Mouse (Mus musculus) kidney, embryonic 14.5 days (tissue): ENCODE data around the gene Cldnd2. TPM values are rescaled to one million over a fixed set of nuclear protein-coding genes. Genes with fewer than 3 reads are reported as not detected.

ENCODE experiments used
- ATAC-seq: fragments of 200-750 bp; cut with Nextera tagmentation; 2 replicates; pipeline ENCODE4 v1.8.0; 2017; ENCODE audit warnings: moderate number of reproducible peaks, mild to moderate bottlenecking, moderate TSS enrichment, moderate library complexity; ENCODE audit not compliant: low FRiP score, low TSS enrichment
- H3K27ac ChIP-seq: fragments of 300-500 bp; sonication (generic); 2 replicates; pipeline ENCODE4 v1.5.1; 2014; ENCODE audit warnings: low read depth, mild to moderate bottlenecking, low read length, moderate library complexity, mixed read lengths
- H3K27me3 ChIP-seq: fragments of 300-500 bp; sonication (generic); 2 replicates; pipeline ENCODE4 v1.6.1; 2014; ENCODE audit warnings: mild to moderate bottlenecking, low read length; ENCODE audit not compliant: control insufficient read depth, insufficient read depth
- H3K36me3 ChIP-seq: fragments of 300-500 bp; sonication (generic); 2 replicates; pipeline ENCODE4 v1.6.1; 2014; ENCODE audit warnings: low read length, mixed read lengths; ENCODE audit not compliant: control insufficient read depth, insufficient read depth
- H3K4me1 ChIP-seq: fragments of 300-500 bp; sonication (generic); 2 replicates; pipeline ENCODE4 v1.6.1; 2014; ENCODE audit warnings: low read length, mixed read lengths; ENCODE audit not compliant: control insufficient read depth, insufficient read depth
- H3K4me2 ChIP-seq: fragments of 300-500 bp; sonication (generic); replicated peaks from 2 replicates; pipeline ENCODE4 v1.6.1; 2014; ENCODE audit warnings: low read depth, mild to moderate bottlenecking, low read length
- H3K4me3 ChIP-seq: fragments of 300-500 bp; sonication (generic); 2 replicates; pipeline ENCODE4 v1.5.1; 2014; ENCODE audit warnings: mild to moderate bottlenecking, low read length
- H3K9ac ChIP-seq: fragments of 300-500 bp; sonication (generic); 2 replicates; pipeline ENCODE4 v1.6.1; 2014; ENCODE audit warnings: low read depth, mild to moderate bottlenecking, low read length, moderate library complexity
- H3K9me3 ChIP-seq: fragments of 300-500 bp; sonication (generic); 2 replicates; pipeline ENCODE4 v1.6.1; 2016; ENCODE audit warnings: low read length; ENCODE audit not compliant: control insufficient read depth
- WGBS: fragments of 180-500 bp; shearing (Covaris S2); extraction: QIAGEN DNeasy Blood & Tissue Kit; methylation state at CpG from one replicate; pipeline ENCODE4 v1.1.7; 2014; 5-methylcytosine and 5-hydroxymethylcytosine counted together
- polyA plus RNA-seq: library from polyadenylated mRNA; unstranded; fragments of >200 nt; fragmentation: Nextera tagmentation; extraction: Ambion mirVana; gene quantifications from 2 replicates; pipeline ENCODE4 v1.2.1, GENCODE M21; 2014

Gene Cldnd2
- polyA plus RNA-seq, 1 experiment from 2014 or later = not detected

DNA sequence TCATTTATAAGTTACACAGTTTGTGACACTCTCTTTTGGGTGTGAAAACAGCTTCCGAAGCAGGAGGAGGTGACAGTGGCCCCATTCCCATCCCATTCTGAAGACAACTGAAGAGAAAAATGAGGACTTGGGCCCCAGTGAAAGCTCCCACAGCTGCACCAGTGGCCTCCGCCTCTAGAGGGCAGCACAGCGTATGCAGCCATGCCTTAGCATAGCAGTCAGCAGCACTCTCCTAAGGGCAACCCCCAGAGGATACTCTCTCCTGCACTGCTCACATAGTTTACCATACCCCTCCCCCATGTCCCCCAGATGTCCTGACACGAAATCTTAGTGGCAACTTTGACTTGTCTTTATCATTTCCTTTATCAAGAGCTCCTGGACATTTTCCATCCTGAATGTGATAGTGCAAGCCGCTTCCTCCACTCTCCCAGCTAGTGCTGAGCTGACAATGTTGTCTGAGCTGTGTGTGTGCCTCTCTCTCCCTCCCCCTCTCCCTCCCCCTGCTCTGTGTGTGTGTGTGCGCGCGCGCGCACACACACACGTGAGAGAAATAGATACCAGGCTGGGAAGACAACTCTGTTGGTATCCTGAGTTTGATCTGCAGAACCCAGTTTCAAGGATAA lies 17.5 kb upstream of the Cldnd2 start:
- Histone ChIP-seq H3K27ac (no peak overlapping the region), H3K9me3 (no peaks in the 10 kb centered on the region), H3K4me3 (no peak overlapping the region), H3K9ac (no peak overlapping the region), H3K27me3 (no peaks in the 10 kb centered on the region), H3K36me3 (no peaks in the 10 kb centered on the region), H3K4me1 (no peaks in the 10 kb centered on the region), H3K4me2 (peak overlapping the region; percentile 17; the same call in 1 of the 2 replicates)
- ATAC-seq = peak; percentile 94
- WGBS = 18% methylated on average over 11 of the region's 11 CpGs

GRCm38 (mm10) chr7:43423991-43424625 lies 16.5 kb upstream of the Cldnd2 start:
- 61% methylated on average over 3 of the region's 3 CpGs for WGBS

GRCm38 (mm10) chr7:43427406-43427805 lies 13.2 kb upstream of the Cldnd2 start, which contains the start of gene Lim2:
Gene Lim2, plus strand, starts transcription at chr7:43427670.
- no peak within 1 kb of the TSS for H3K4me2 ChIP-seq
- no peak within 1 kb of the TSS for H3K27ac ChIP-seq
- WGBS = 88% methylated on average over 8 of the region's 8 CpGs
- no peak within 1 kb of the TSS for H3K4me3 ChIP-seq
- H3K36me3 ChIP-seq = no peaks in the 10 kb centered on the region
- H3K9ac ChIP-seq = no peak within 1 kb of the TSS
- H3K9me3 ChIP-seq = no peaks in the 10 kb centered on the region
- H3K27me3 ChIP-seq = no peaks in the 10 kb centered on the region
- no peaks in the 10 kb centered on the region for H3K4me1 ChIP-seq
- no peak for ATAC-seq

More at GRCm38 (mm10) chr7:43423991-43424625, 16.5 kb upstream of the Cldnd2 start:
- Histone ChIP-seq H3K36me3 (no peaks in the 10 kb centered on the region), H3K27ac (no peak overlapping the region), H3K4me2 (no peak overlapping the region), H3K4me1 (no peaks in the 10 kb centered on the region), H3K9me3 (no peaks in the 10 kb centered on the region), H3K4me3 (no peak overlapping the region), H3K9ac (no peak overlapping the region), H3K27me3 (no peaks in the 10 kb centered on the region)
- ATAC-seq = no peak

GRCm38 (mm10) chr7:43429500-43429899 lies 11.1 kb upstream of the Cldnd2 start:
- 61% methylated on average over 4 of the region's 4 CpGs for WGBS
- no peak overlapping the region for H3K4me2 ChIP-seq
- ATAC-seq = no peak
- no peak overlapping the region for H3K27ac ChIP-seq
- no peak overlapping the region for H3K9ac ChIP-seq
- no peak overlapping the region for H3K4me3 ChIP-seq
- H3K9me3 ChIP-seq = no peaks in the 10 kb centered on the region
- H3K27me3 ChIP-seq = no peaks in the 10 kb centered on the region
- no peaks in the 10 kb centered on the region for H3K36me3 ChIP-seq
- H3K4me1 ChIP-seq = no peaks in the 10 kb centered on the region

DNA sequence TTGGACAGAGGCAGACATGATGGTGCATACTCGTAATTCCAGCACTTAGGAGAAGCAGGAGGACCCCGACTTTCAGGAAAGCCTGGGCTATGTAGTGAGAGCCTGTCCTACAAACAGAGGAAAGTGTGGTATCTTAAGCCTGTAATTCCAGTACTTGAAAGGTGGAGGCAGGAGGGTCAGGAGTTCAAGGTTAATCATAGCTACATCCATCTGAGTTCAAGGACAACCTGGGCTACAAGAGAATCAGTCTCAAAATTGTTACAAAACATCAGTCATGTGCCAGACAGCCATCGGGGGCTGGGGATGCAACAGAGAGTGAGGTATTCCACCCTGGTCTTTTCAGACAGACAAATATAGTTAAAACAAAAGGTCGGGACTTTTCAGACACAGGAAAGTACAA lies 7.7 kb upstream of the Cldnd2 start:
- ATAC-seq = no peak
- H3K9ac ChIP-seq = no peak overlapping the region
- 73% methylated on average over 4 of the region's 4 CpGs for WGBS
- H3K4me3 ChIP-seq = no peak overlapping the region
- no peaks in the 10 kb centered on the region for H3K9me3 ChIP-seq
- no peaks in the 10 kb centered on the region for H3K4me1 ChIP-seq
- H3K27ac ChIP-seq = no peak overlapping the region
- H3K4me2 ChIP-seq = no peak overlapping the region
- no peaks in the 10 kb centered on the region for H3K36me3 ChIP-seq
- H3K27me3 ChIP-seq = no peaks in the 10 kb centered on the region

GRCm38 (mm10) chr7:43434676-43435075 lies 5.9 kb upstream of the Cldnd2 start:
- H3K27ac ChIP-seq = no peak overlapping the region
- H3K4me3 ChIP-seq = no peak overlapping the region
- no peak overlapping the region for H3K9ac ChIP-seq
- no peaks in the 10 kb centered on the region for H3K36me3 ChIP-seq
- ATAC-seq = no peak
- WGBS = 90% methylated on average over 5 of the region's 5 CpGs
- H3K4me2 ChIP-seq = no peak overlapping the region
- H3K4me1 ChIP-seq = no peaks in the 10 kb centered on the region
- H3K27me3 ChIP-seq = no peaks in the 10 kb centered on the region
- no peaks in the 10 kb centered on the region for H3K9me3 ChIP-seq

DNA sequence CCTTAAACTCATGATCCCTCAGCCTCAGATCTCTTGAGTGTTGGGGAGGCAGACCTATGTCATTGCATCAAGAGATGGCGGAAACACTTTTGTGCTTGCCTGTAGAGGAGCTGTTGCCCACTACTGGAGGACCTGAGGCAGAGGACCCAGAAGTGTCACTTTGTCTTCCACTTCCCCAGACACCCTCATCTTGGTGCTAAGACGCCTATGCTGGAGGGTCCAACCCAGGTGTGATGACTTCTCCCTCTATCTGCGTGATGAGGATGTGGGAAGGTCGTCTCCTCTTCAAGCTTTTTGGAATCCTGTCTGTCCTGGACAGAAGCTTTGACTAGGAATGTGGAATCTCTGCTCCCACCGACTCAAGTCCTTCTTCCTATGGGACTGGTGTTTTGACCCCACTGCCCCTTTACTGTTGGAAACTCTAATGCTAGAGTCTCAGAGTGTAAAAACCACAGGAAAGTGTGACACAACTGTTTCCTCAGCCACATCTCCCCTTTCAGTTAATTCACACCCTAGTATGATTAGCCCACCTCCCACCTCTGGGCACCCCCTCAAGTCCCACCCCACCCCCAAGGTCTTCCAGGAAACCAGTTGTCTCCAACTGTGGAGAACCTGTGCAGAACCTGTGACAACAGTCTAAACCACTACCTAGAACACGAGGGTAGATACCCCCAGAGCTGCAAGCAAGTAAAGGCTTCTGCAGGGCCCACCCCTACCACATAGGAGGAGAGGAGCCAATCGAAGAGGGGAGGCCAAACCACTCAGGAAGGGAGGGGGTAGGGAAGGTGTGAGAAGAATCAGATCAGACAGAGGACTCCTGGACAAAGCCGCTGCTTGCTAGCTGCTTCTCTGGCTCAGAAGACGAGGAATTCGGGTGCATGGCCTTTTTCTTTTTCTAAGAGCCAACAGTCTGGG lies 4.0 kb upstream of the Cldnd2 start, which contains the start of gene Nkg7:
TSS of gene Nkg7 (plus strand) at position 733 of the 915 bp plus-strand sequence.
- ATAC-seq = no peak
- no peaks in the 10 kb centered on the region for H3K27me3 ChIP-seq
- no peaks in the 10 kb centered on the region for H3K36me3 ChIP-seq
- H3K4me1 ChIP-seq = no peaks in the 10 kb centered on the region
- WGBS = 65% methylated on average over 10 of the region's 10 CpGs
- H3K4me2 ChIP-seq = no peak within 1 kb of the TSS
- no peak within 1 kb of the TSS for H3K27ac ChIP-seq
- no peak within 1 kb of the TSS for H3K4me3 ChIP-seq
- no peaks in the 10 kb centered on the region for H3K9me3 ChIP-seq
- no peak within 1 kb of the TSS for H3K9ac ChIP-seq

DNA sequence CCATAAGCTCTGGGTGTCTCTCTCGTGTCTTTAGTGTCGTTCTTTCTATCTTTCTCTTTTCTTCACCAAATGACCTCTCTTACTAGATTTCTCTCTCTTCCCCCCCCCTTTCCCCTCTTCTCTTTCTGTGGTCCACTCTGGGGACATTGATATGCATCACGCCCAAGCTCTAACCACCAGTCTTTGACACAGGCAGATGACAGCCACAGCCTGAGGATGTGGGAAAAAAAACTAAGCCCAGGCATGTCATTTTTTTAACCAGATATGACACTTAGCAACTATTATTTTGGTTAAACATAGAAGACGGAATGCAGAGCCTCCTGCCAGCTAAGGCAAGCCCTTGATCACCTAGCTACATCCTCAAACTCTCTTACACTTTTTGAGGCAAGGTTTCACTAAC lies 2.0 kb upstream of the Cldnd2 start:
- Histone ChIP-seq H3K9me3 (no peaks in the 10 kb centered on the region), H3K4me2 (no peak overlapping the region), H3K36me3 (no peaks in the 10 kb centered on the region), H3K27ac (no peak overlapping the region), H3K9ac (no peak overlapping the region), H3K4me1 (0 out of 2 replicates have a peak, but pooled peaks cover 5% of the 10 kb centered on the region), H3K27me3 (no peaks in the 10 kb centered on the region), H3K4me3 (no peak overlapping the region)
- no peak for ATAC-seq
- WGBS = 86% methylated on average over 4 of the region's 4 CpGs
